Mouse (Mus musculus) hindbrain, embryonic 11.5 days (tissue): ENCODE results near the gene Gm45234. TPM values are rescaled to one million over a fixed set of nuclear protein-coding genes. Genes with fewer than 3 reads are reported as not detected.

Source experiments
- ATAC-seq: fragments of 200-750 bp; cut with Nextera tagmentation; 2 replicates; pipeline ENCODE4 v1.8.0; 2017; ENCODE audit warnings: mild to moderate bottlenecking, moderate TSS enrichment, moderate library complexity; ENCODE audit not compliant: low FRiP score
- DNase-seq: peaks from one replicate; pipeline ENCODE4 v3.0.0-alpha.2; 2015; ENCODE audit warnings: low spot score
- H3K27ac ChIP-seq: fragments of 300-500 bp; sonication (generic); 2 replicates; pipeline ENCODE4 v1.5.1; 2014; ENCODE audit warnings: mild to moderate bottlenecking, low read depth, low read length
- H3K27me3 ChIP-seq: fragments of 300-500 bp; sonication (generic); 2 replicates; pipeline ENCODE4 v1.6.1; 2014; ENCODE audit warnings: mild to moderate bottlenecking, low read length, moderate library complexity, mixed read lengths; ENCODE audit not compliant: control insufficient read depth, insufficient read depth
- H3K36me3 ChIP-seq: fragments of 300-500 bp; sonication (generic); 2 replicates; pipeline ENCODE4 v1.6.1; 2014; ENCODE audit warnings: mild to moderate bottlenecking, low read length, moderate library complexity, mixed read lengths; ENCODE audit not compliant: control insufficient read depth, insufficient read depth
- H3K4me1 ChIP-seq: fragments of 300-500 bp; sonication (generic); replicated peaks from 2 replicates; pipeline ENCODE4 v1.6.1; 2014; ENCODE audit warnings: low read length, mixed read lengths; ENCODE audit not compliant: control insufficient read depth, insufficient read depth
- H3K4me2 ChIP-seq: fragments of 300-500 bp; sonication (generic); replicated peaks from 2 replicates; pipeline ENCODE4 v1.6.1; 2014; ENCODE audit warnings: mild to moderate bottlenecking, low read depth, low read length
- H3K4me3 ChIP-seq: fragments of 300-500 bp; sonication (generic); 2 replicates; pipeline ENCODE4 v1.5.1; 2014; ENCODE audit warnings: low read depth, low read length
- H3K9ac ChIP-seq: fragments of 300-500 bp; sonication (generic); 2 replicates; pipeline ENCODE4 v1.6.1; 2014; ENCODE audit warnings: low read depth, low read length
- H3K9me3 ChIP-seq: fragments of 300-500 bp; sonication (generic); 2 replicates; pipeline ENCODE4 v1.6.1; 2016; ENCODE audit warnings: low read length; ENCODE audit not compliant: control insufficient read depth
- WGBS: fragments of 180-500 bp; shearing (Covaris S2); extraction: QIAGEN DNeasy Blood & Tissue Kit; methylation state at CpG from one replicate; pipeline ENCODE4 v1.1.7; 2014; 5-methylcytosine and 5-hydroxymethylcytosine counted together
- polyA plus RNA-seq: library from polyadenylated mRNA; unstranded; fragments of >200 nt; fragmentation: Nextera tagmentation; extraction: Ambion mirVana; gene quantifications from 2 replicates; pipeline ENCODE4 v1.2.1, GENCODE M21; 2014

Gene Gm45234
- polyA plus RNA-seq, 1 experiment from 2014 or later, result not detected

- 25% methylated on average over 11 of the region's 11 CpGs for WGBS
- Histone ChIP-seq H3K9ac (peak overlapping the region; percentile 92), H3K4me2 (peak overlapping the region; percentile 97), H3K27me3 (no peaks in the 10 kb centered on the region), H3K27ac (peak overlapping the region; percentile 17; the same call in 1 of the 2 replicates), H3K36me3 (peaks cover 13% of the 10 kb centered on the region), H3K9me3 (no peaks in the 10 kb centered on the region), H3K4me3 (peak overlapping the region; percentile 76), H3K4me1 (peaks cover 12% of the 10 kb centered on the region; the same call in 1 of the 2 replicates)
- DNase-seq (no peak), ATAC-seq (no peak)
Observed at GRCm38 (mm10) chr6:124712918-124713317, 42.9 kb downstream of the Gm45234 start.

GRCm38 (mm10) chr6:124711824-124712782 is 43.7 kb downstream of the Gm45234 start, which contains the start of the genes Emg1 and Phb2:
TSS of gene Emg1 (minus strand) at chr6:124712178.
TSS of gene Phb2 (plus strand) at chr6:124712336.
- H3K9ac ChIP-seq, result peak within 1 kb of the TSS; percentile 92
- ATAC-seq (peak; percentile 97), DNase-seq (peak; percentile 99)
- peak within 1 kb of the TSS; percentile 58 for H3K27ac ChIP-seq
- H3K4me1 ChIP-seq, result peaks cover 12% of the 10 kb centered on the region; the same call in 1 of the 2 replicates
- H3K9me3 ChIP-seq, result no peaks in the 10 kb centered on the region
- peaks cover 13% of the 10 kb centered on the region for H3K36me3 ChIP-seq
- WGBS, result under 1% methylated on average over 68 of the region's 76 CpGs
- peak within 1 kb of the TSS; percentile 97 for H3K4me2 ChIP-seq
- H3K27me3 ChIP-seq, result no peaks in the 10 kb centered on the region
- peak within 1 kb of the TSS; percentile 76 for H3K4me3 ChIP-seq

GRCm38 (mm10) chr6:124708289-124708889 is 47.4 kb downstream of the Gm45234 start:
- WGBS, result 95% methylated on average over 10 of the region's 10 CpGs
- no peak overlapping the region for H3K9ac ChIP-seq
- H3K4me3 ChIP-seq, result no peak overlapping the region
- no peak overlapping the region for H3K4me2 ChIP-seq
- peaks cover 10% of the 10 kb centered on the region; the same call in 1 of the 2 replicates for H3K4me1 ChIP-seq
- H3K27me3 ChIP-seq, result no peaks in the 10 kb centered on the region
- H3K9me3 ChIP-seq, result no peaks in the 10 kb centered on the region
- H3K27ac ChIP-seq, result no peak overlapping the region
- peaks cover 14% of the 10 kb centered on the region; the same call in 1 of the 2 replicates for H3K36me3 ChIP-seq
- DNase-seq (no peak), ATAC-seq (no peak)

- H3K4me1 ChIP-seq, result peaks cover 5% of the 10 kb centered on the region; the same call in 1 of the 2 replicates
- H3K36me3 ChIP-seq, result peaks cover 18% of the 10 kb centered on the region
- no peak overlapping the region for H3K4me2 ChIP-seq
- WGBS, result 87% methylated on average over 5 of the region's 5 CpGs
- H3K4me3 ChIP-seq, result no peak overlapping the region
- no peak for DNase-seq
- H3K27me3 ChIP-seq, result no peaks in the 10 kb centered on the region
- H3K9ac ChIP-seq, result no peak overlapping the region
- ATAC-seq, result no peak
- H3K9me3 ChIP-seq, result no peaks in the 10 kb centered on the region
- no peak overlapping the region for H3K27ac ChIP-seq
Observed at GRCm38 (mm10) chr6:124706061-124706627, 49.7 kb downstream of the Gm45234 start.

GRCm38 (mm10) chr6:124704417-124704816 is 51.4 kb downstream of the Gm45234 start:
- no peak overlapping the region for H3K9ac ChIP-seq
- WGBS, result 96% methylated on average over 2 of the region's 2 CpGs
- 0 out of 2 replicates have a peak, but pooled peaks cover 1% of the 10 kb centered on the region for H3K4me1 ChIP-seq
- H3K4me2 ChIP-seq, result no peak overlapping the region
- no peak overlapping the region for H3K27ac ChIP-seq
- H3K9me3 ChIP-seq, result no peaks in the 10 kb centered on the region
- H3K36me3 ChIP-seq, result peaks cover 18% of the 10 kb centered on the region
- DNase-seq (no peak), ATAC-seq (no peak)
- no peaks in the 10 kb centered on the region for H3K27me3 ChIP-seq
- H3K4me3 ChIP-seq, result no peak overlapping the region

GRCm38 (mm10) chr6:124703789-124704188 is 52.0 kb downstream of the Gm45234 start:
- no peaks in the 10 kb centered on the region for H3K9me3 ChIP-seq
- H3K4me1 ChIP-seq, result no peaks in the 10 kb centered on the region
- H3K4me3 ChIP-seq, result no peak overlapping the region
- no peak overlapping the region for H3K9ac ChIP-seq
- H3K36me3 ChIP-seq, result peaks cover 18% of the 10 kb centered on the region
- no peaks in the 10 kb centered on the region for H3K27me3 ChIP-seq
- 87% methylated on average over 7 of the region's 7 CpGs for WGBS
- ATAC-seq, result no peak
- DNase-seq, result no peak
- H3K4me2 ChIP-seq, result no peak overlapping the region
- H3K27ac ChIP-seq, result no peak overlapping the region

GRCm38 (mm10) chr6:124702784-124703103 is 53.1 kb downstream of the Gm45234 start:
- Histone ChIP-seq H3K9ac (no peak overlapping the region), H3K4me3 (no peak overlapping the region), H3K36me3 (peaks cover 18% of the 10 kb centered on the region), H3K27me3 (no peaks in the 10 kb centered on the region), H3K9me3 (no peaks in the 10 kb centered on the region), H3K4me1 (no peaks in the 10 kb centered on the region), H3K4me2 (no peak overlapping the region), H3K27ac (no peak overlapping the region)
- DNase-seq (peak; percentile 76), ATAC-seq (peak; percentile 73; the same call in 1 of the 2 replicates)
- WGBS, result 55% methylated on average over 3 of the region's 3 CpGs

- no peak overlapping the region for H3K27ac ChIP-seq
- H3K4me2 ChIP-seq, result no peak overlapping the region
- H3K4me3 ChIP-seq, result no peak overlapping the region
- no peak overlapping the region for H3K9ac ChIP-seq
- ATAC-seq, result no peak; the same call in 1 of the 2 replicates
- no peaks in the 10 kb centered on the region for H3K27me3 ChIP-seq
- DNase-seq, result no peak
- no peaks in the 10 kb centered on the region for H3K9me3 ChIP-seq
- H3K4me1 ChIP-seq, result no peaks in the 10 kb centered on the region
- peaks cover 18% of the 10 kb centered on the region for H3K36me3 ChIP-seq
- WGBS, result 94% methylated on average over 17 of the region's 17 CpGs
Observed at GRCm38 (mm10) chr6:124702102-124702783, 53.6 kb downstream of the Gm45234 start.
